Mouse (Mus musculus) midbrain, embryonic 10.5 days (tissue): Measurements from ENCODE around the gene Dock4. TPM values are rescaled to one million over a fixed set of nuclear protein-coding genes. Genes with fewer than 3 reads are reported as not detected.

Experiments
- DNase-seq: peaks from one replicate; pipeline ENCODE4 v3.0.0-alpha.2; 2017; ENCODE audit warnings: low spot score
- H3K27ac ChIP-seq: fragments of 300-500 bp; sonication (generic); replicated peaks from 2 replicates; pipeline ENCODE4 v1.5.1; 2016; ENCODE audit warnings: mild to moderate bottlenecking
- H3K27me3 ChIP-seq: fragments of 300-500 bp; sonication (generic); 2 replicates; pipeline ENCODE4 v1.6.1; 2016; ENCODE audit warnings: low read depth, mild to moderate bottlenecking; ENCODE audit not compliant: poor library complexity, severe bottlenecking
- H3K36me3 ChIP-seq: fragments of 300-500 bp; sonication (generic); 2 replicates; pipeline ENCODE4 v1.6.1; 2016; ENCODE audit warnings: mild to moderate bottlenecking, moderate library complexity
- H3K4me1 ChIP-seq: fragments of 300-500 bp; sonication (generic); 2 replicates; pipeline ENCODE4 v1.6.1; 2016
- H3K4me3 ChIP-seq: fragments of 300-500 bp; sonication (generic); 2 replicates; pipeline ENCODE4 v1.5.1; 2016; ENCODE audit warnings: mild to moderate bottlenecking, moderate library complexity
- H3K9me3 ChIP-seq: fragments of 300-500 bp; sonication (generic); replicated peaks from 2 replicates; pipeline ENCODE4 v1.6.1; 2016; ENCODE audit warnings: mild to moderate bottlenecking
- WGBS: fragments of 180-500 bp; shearing (Covaris S2); methylation state at CpG from one replicate; pipeline ENCODE4 v1.1.7; 2016; 5-methylcytosine and 5-hydroxymethylcytosine counted together
- polyA plus RNA-seq: library from polyadenylated mRNA; unstranded; fragments of >200 nt; fragmentation: Nextera tagmentation; extraction: Ambion mirVana; gene quantifications from 2 replicates; pipeline ENCODE4 v1.2.1, GENCODE M21; 2016

The Dock4 gene
- polyA plus RNA-seq, 1 experiment from 2014 or later, result 14.0 TPM

GRCm38 (mm10) chr12:40789379-40790361 lies 343.9 kb downstream of the Dock4 start:
- Histone ChIP-seq H3K4me3 (no peak overlapping the region), H3K27ac (no peak overlapping the region), H3K4me1 (peaks cover 32% of the 10 kb centered on the region), H3K9me3 (no peaks in the 10 kb centered on the region), H3K27me3 (no peaks in the 10 kb centered on the region), H3K36me3 (no peaks in the 10 kb centered on the region)
- no peak for DNase-seq
- 73% methylated on average over 10 of the region's 10 CpGs for WGBS

- no peaks in the 10 kb centered on the region for H3K36me3 ChIP-seq
- no peaks in the 10 kb centered on the region for H3K9me3 ChIP-seq
- H3K4me3 ChIP-seq, result no peak overlapping the region
- 82% methylated on average over 5 of the region's 5 CpGs for WGBS
- peaks cover 32% of the 10 kb centered on the region for H3K4me1 ChIP-seq
- no peaks in the 10 kb centered on the region for H3K27me3 ChIP-seq
- DNase-seq, result no peak
- no peak overlapping the region for H3K27ac ChIP-seq
Observed at GRCm38 (mm10) chr12:40791221-40791620, 345.5 kb downstream of the Dock4 start.

DNA sequence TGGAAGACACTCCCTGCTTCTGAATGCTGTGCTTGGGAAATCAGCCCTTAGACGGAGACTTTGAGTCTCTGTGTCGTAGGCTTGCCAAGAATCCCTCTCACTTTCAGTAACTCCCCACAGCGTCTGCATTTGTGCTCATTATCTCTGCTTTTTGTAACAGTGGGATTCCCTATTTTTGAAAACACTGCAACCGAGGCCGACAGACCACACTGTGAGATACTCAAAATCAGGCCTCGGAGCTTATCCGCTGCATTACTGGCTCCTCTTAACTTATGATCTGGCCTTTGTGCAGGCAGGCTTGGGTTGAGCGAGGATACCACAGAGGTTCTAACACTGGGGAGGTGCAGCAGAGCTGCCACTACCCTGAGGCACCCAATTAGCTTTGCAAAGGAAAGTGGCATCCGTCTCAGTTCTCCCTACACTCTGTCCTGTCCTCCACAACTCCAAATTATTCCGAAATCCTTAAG lies 346.5 kb downstream of the Dock4 start:
- H3K9me3 ChIP-seq, result no peaks in the 10 kb centered on the region
- 23% methylated on average over 10 of the region's 10 CpGs for WGBS
- H3K4me3 ChIP-seq, result no peak overlapping the region
- peak overlapping the region; percentile 23; the same call in 1 of the 2 replicates for H3K27ac ChIP-seq
- no peaks in the 10 kb centered on the region for H3K36me3 ChIP-seq
- H3K27me3 ChIP-seq, result no peaks in the 10 kb centered on the region
- DNase-seq, result peak; percentile 25
- H3K4me1 ChIP-seq, result peaks cover 34% of the 10 kb centered on the region

GRCm38 (mm10) chr12:40794066-40794465 lies 348.3 kb downstream of the Dock4 start:
- Histone ChIP-seq H3K4me3 (no peak overlapping the region), H3K9me3 (no peaks in the 10 kb centered on the region), H3K4me1 (peaks cover 28% of the 10 kb centered on the region), H3K36me3 (no peaks in the 10 kb centered on the region), H3K27me3 (no peaks in the 10 kb centered on the region), H3K27ac (no peak overlapping the region)
- 91% methylated on average over 11 of the region's 11 CpGs for WGBS
- no peak for DNase-seq

- no peak for DNase-seq
- no peaks in the 10 kb centered on the region for H3K9me3 ChIP-seq
- H3K36me3 ChIP-seq, result no peaks in the 10 kb centered on the region
- H3K4me3 ChIP-seq, result no peak overlapping the region
- no peaks in the 10 kb centered on the region for H3K27me3 ChIP-seq
- H3K27ac ChIP-seq, result no peak overlapping the region
- peaks cover 21% of the 10 kb centered on the region for H3K4me1 ChIP-seq
- 88% methylated on average over 3 of the region's 3 CpGs for WGBS
Observed at GRCm38 (mm10) chr12:40794756-40795155, 349.0 kb downstream of the Dock4 start.

GRCm38 (mm10) chr12:40795768-40796167 lies 350.0 kb downstream of the Dock4 start:
- H3K9me3 ChIP-seq, result no peaks in the 10 kb centered on the region
- no peak overlapping the region for H3K4me3 ChIP-seq
- H3K4me1 ChIP-seq, result peaks cover 15% of the 10 kb centered on the region
- no peaks in the 10 kb centered on the region for H3K27me3 ChIP-seq
- no peak overlapping the region for H3K27ac ChIP-seq
- no peaks in the 10 kb centered on the region for H3K36me3 ChIP-seq
- no peak for DNase-seq
- WGBS, result 41% methylated on average over 2 of the region's 2 CpGs

GRCm38 (mm10) chr12:40796813-40797491 lies 351.2 kb downstream of the Dock4 start:
- H3K27ac ChIP-seq, result no peak overlapping the region
- 62% methylated on average over 14 of the region's 14 CpGs for WGBS

GRCm38 (mm10) chr12:40797561-40798343 lies 352.0 kb downstream of the Dock4 start:
- no peaks in the 10 kb centered on the region for H3K9me3 ChIP-seq
- whole genome bisulfite sequencing, result 61% methylated on average over 9 of the region's 9 CpGs
- H3K27ac ChIP-seq, result no peak overlapping the region
- H3K4me3 ChIP-seq, result no peak overlapping the region
- no peaks in the 10 kb centered on the region for H3K27me3 ChIP-seq
- peaks cover 6% of the 10 kb centered on the region for H3K4me1 ChIP-seq
- no peaks in the 10 kb centered on the region for H3K36me3 ChIP-seq
- no peak for DNase-seq

More at GRCm38 (mm10) chr12:40796813-40797491, 351.2 kb downstream of the Dock4 start:
- H3K36me3 ChIP-seq, result no peaks in the 10 kb centered on the region
- no peaks in the 10 kb centered on the region for H3K9me3 ChIP-seq
- no peaks in the 10 kb centered on the region for H3K27me3 ChIP-seq
- no peak overlapping the region for H3K4me3 ChIP-seq
- DNase-seq, result no peak
- peaks cover 12% of the 10 kb centered on the region for H3K4me1 ChIP-seq

- WGBS, result 74% methylated on average over 5 of the region's 5 CpGs
- DNase-seq, result no peak
- Histone ChIP-seq H3K4me1 (peaks cover 6% of the 10 kb centered on the region), H3K9me3 (no peaks in the 10 kb centered on the region), H3K4me3 (no peak overlapping the region), H3K27ac (no peak overlapping the region), H3K27me3 (no peaks in the 10 kb centered on the region), H3K36me3 (no peaks in the 10 kb centered on the region)
Observed at GRCm38 (mm10) chr12:40798344-40799017, 352.7 kb downstream of the Dock4 start.

DNA sequence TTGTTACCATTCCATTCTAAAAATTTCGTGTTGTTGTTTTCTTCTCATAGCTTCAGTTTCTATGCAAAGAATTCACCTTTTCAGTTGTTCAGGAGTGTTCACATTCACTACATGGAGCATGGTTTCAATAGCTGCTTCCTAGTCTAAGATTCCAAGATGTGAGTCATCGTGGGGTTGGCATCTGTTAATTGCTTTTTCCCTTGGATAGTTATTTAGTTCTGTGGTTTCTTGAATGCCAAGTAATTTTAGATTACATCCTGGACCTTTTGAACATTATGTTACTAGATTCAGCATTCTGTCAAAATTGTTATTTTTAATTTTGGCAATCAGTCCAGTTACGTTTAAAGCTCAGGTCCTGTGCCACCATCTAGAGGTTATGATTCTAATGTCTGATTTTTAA lies 355.7 kb downstream of the Dock4 start:
- H3K27me3 ChIP-seq, result no peaks in the 10 kb centered on the region
- H3K27ac ChIP-seq, result no peak overlapping the region
- H3K4me3 ChIP-seq, result no peak overlapping the region
- DNase-seq, result no peak
- no peaks in the 10 kb centered on the region for H3K9me3 ChIP-seq
- H3K4me1 ChIP-seq, result peaks cover 6% of the 10 kb centered on the region
- 88% methylated on average over 3 of the region's 3 CpGs for WGBS
- no peaks in the 10 kb centered on the region for H3K36me3 ChIP-seq

- no peak for DNase-seq
- Histone ChIP-seq H3K9me3 (no peaks in the 10 kb centered on the region), H3K4me1 (no peaks in the 10 kb centered on the region), H3K36me3 (no peaks in the 10 kb centered on the region; the same call in 1 of the 2 replicates), H3K27ac (no peak overlapping the region), H3K27me3 (no peaks in the 10 kb centered on the region), H3K4me3 (no peak overlapping the region)
- WGBS, result 88% methylated on average over 2 of the region's 2 CpGs
Observed at GRCm38 (mm10) chr12:40805257-40805656, 359.5 kb downstream of the Dock4 start.

GRCm38 (mm10) chr12:40807916-40808315 lies 362.2 kb downstream of the Dock4 start:
- no peaks in the 10 kb centered on the region for H3K9me3 ChIP-seq
- 93% methylated on average over 1 of the region's 1 CpGs for WGBS
- H3K4me1 ChIP-seq, result no peaks in the 10 kb centered on the region
- no peak overlapping the region for H3K27ac ChIP-seq
- no peaks in the 10 kb centered on the region; the same call in 1 of the 2 replicates for H3K36me3 ChIP-seq
- H3K27me3 ChIP-seq, result no peaks in the 10 kb centered on the region
- H3K4me3 ChIP-seq, result no peak overlapping the region
- DNase-seq, result no peak
